Mouse (Mus musculus) c-Kit-positive CD71-positive TER-119-positive erythroid progenitor cells, embryonic 14.5 days (primary cell): ENCODE measurements around the gene Ehd3.

Experiments
- DNase-seq: peaks from one replicate; pipeline ENCODE4 v3.0.0-alpha.2; 2013; ENCODE audit warnings: low spot score

The Ehd3 gene

GRCm38 (mm10) chr17:73803521-73804184, at the start of gene Ehd3:
Gene Ehd3, plus strand, starts transcription at chr17:73804134.
- DNase-seq = no peak

DNA sequence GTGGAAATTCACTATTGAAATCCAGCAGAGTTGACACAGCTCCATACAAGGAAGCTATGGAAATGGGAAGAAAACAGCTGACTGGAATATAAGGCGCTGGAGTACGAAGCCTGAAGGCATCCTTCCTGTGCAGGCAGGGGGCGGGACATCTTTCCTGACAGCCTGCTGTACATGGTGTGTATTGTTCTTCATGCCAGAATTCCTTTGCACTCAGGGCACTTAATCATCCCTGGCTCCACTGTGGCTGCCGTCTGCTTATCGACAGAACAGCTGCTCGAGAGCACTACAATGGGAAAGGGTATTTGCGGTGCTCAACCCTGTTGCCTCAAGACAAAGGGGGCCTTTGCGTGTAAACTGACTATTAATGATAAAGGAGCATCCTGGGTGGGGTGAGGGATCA, 33.0 kb upstream of the Ehd3 start:
- DNase-seq = no peak

DNA sequence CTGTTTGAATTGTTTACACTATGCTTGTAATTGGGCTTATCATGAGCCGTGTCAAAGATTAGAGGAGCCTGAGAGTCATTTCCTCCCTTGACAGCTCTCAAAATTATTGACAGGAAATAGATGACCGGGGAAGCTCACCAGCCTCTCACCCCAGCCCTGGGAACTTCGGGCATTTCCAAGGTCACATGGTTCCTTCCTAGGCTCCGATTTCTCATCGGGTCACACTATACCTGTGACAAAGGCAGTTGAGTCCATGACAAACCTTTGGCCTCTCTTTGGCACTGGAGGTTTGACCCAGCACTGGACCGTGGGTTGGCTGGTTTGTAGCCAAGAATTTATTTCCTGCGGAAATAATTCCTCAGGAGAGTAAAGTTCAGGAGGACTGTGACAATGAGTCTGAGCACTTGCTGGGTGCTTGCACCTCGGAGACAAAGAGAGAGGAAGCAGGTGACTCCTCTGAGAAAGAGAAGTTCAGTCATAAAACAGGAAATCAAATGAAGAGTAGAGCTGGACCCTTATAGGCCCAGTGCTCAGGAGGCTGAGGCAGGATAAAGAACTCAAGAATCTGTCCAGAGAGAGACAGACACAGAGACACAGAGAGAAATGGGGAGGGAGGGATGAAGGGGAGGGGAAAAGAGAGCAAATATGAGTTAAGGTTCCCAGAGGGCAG, 17.2 kb upstream of the Ehd3 start:
- DNase-seq = no peak

DNA sequence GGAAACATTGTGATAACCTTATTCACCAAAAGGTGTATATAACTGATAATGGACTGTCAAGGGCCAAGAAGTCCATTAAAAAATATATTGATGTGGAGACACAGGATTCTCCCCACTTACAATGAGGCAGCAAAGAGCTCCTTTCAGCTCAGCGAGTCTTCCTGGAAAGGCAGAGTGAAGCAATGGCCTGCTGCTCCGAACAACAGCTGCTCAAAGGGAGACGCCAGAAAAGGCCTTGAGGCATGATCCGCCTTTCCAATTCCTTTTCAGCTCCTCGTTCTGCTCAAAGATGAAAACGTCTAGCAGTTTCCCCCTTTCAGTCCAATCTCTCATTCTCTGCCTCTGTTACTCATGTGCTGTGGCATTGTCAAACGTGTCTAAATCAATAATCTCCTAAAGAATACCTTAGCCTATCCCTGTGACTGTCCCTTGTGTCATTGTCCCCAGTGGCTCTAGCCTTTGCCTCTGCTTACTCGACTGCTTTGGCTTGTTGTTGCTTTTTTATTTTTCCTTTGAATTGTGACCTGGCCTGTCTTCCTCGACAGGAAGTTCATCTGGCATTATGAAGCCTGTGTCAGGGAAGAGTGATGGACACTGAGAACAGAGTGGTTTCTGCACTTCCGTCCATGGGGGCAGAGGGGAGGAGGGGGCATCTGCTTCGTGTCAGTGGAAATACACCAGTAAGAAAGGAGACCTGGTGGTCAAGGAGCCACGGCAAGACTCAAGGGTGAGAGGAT, 13.5 kb upstream of the Ehd3 start:
- no peak for DNase-seq

GRCm38 (mm10) chr17:73796789-73797188, 7.1 kb upstream of the Ehd3 start:
- no peak for DNase-seq

DNA sequence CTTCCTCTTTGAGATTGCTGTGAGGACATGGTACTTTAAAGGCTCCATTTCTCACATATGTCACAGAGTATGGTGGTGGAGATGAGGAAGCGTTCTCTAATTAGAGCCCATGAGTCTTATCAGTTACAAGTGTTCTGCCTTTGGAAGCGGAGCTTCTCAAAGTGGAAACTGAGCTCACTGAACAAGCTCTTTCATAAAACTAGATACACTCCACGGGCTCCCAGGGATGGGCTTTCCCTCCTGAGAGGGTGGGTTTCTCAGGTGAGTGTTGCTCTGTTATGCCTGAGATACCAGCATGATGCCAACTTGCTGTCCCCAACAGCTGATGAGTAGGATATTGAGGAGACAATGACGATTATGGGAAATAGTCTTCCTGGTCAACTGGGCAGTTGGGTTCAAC, 6.2 kb upstream of the Ehd3 start:
- DNase-seq = no peak

GRCm38 (mm10) chr17:73804592-73805271, 798 bp downstream of the Ehd3 start:
- DNase-seq = peak; percentile 37

- no peak for DNase-seq
Measured at GRCm38 (mm10) chr17:73806331-73806730, 2.4 kb downstream of the Ehd3 start.

DNA sequence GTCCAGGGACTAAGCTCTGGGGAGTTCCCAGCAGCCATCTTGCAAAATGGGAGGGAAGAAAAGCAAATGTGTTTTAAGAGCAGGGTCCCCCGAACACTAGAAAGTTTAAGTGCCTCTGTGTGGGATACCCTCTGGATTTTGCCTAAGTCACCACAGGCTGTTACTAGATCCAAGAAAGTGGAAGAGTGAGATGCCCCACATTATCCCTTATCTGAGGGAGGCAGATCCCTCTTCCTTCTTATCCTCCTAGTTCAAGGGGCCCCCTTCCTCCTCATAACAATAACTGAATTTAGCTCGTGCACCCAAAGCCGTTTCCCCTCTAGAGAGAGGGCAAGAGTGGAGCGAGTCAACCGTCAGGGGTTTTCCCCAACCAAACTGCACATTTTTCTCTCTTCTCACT, 3.3 kb downstream of the Ehd3 start:
- DNase-seq = no peak

- no peak for DNase-seq
Measured at GRCm38 (mm10) chr17:73808431-73808830, 4.5 kb downstream of the Ehd3 start.

GRCm38 (mm10) chr17:73810801-73811200, 6.9 kb downstream of the Ehd3 start:
- no peak for DNase-seq

DNA sequence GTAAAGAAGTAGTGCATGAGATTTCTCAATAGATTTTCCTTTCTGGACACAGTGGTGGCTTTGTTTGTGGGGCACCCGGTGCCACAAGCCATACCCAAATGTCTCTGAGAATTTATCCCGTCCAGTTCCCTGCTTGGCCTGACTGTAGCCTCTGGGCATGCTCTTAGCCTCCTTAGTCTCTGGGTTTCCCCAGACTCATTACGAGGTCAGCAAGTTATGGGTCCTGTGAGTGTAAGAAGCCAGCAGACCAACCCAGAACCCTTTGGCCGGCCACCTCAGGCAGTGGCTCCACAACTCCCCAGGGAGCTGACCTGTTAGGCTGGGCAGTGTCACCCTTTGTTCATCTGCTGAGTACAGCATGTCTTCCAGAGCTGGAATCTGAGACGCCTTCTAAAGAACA, 7.6 kb downstream of the Ehd3 start:
- no peak for DNase-seq

DNA sequence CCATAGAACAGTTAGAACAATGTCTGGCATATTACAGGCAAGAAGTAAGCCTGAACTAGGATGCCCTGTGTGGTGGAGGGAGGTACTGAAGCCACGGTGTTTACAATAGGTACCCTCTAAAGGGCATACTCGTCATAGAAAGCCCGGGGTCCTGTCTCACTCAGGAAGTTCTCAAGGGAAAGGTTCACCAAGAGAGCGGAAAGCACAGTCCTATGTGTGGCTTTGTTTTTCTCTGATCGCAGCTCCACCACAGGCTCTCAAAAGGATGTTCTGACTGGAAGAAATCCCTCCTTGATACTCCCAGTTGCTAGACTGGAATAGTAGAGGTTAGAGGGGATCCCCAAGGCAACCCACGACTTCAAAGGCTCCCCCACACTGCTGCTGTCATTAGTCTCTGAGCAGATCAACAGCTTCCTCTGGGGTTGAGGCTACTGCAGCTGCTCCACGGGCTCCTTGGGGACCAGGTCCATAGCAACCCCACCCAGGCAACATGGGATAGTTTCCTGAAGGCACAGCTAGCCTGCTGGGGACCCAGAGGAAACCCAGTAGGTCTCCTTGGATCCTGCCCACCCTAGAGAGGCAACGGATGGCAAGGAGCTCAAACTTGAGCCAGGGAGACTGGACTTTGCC, 9.2 kb downstream of the Ehd3 start:
- no peak for DNase-seq

- DNase-seq = no peak
Measured at GRCm38 (mm10) chr17:73814500-73815190, 10.7 kb downstream of the Ehd3 start.

- no peak for DNase-seq
Measured at GRCm38 (mm10) chr17:73817697-73818380, 13.9 kb downstream of the Ehd3 start.

DNA sequence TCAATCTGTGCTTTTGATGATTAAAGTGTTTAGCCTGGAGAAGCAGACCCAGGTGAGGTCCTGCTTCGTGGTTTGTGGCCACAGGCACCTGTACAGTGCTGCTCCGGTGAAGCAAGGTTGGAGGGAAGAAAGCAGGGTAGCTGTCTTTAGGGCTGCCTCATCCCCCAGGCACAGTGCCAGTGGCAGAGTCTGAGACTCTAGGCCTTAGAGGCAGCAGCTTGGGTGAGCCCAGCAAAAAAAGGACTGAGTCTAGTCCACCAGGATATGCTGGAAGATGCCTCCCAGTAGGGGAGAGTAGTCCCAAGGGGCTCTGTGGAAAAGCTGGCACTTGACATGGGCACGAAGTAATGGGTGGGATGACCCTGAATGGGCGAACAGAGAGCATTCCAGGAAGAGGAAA, 15.0 kb downstream of the Ehd3 start:
- no peak for DNase-seq

DNA sequence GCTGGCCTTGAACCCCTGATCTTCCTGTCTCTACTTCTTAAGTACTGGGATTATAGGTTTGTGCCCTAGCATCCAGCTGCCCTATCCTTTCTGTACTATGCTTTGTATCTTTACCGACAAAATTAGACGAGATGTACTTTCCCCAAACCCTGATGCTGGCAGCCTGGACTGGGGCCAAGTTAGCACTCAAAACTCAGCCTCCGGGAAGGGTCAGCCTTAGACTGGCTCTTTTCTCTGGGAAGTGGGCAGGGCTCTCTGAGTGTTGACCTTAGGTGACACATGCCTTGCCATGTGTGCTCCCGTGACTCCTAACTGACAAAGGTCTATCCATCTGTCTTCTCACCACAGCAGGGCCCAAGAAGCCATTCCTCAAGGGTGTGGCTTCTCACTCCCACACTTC, 16.8 kb downstream of the Ehd3 start:
- DNase-seq = no peak

DNA sequence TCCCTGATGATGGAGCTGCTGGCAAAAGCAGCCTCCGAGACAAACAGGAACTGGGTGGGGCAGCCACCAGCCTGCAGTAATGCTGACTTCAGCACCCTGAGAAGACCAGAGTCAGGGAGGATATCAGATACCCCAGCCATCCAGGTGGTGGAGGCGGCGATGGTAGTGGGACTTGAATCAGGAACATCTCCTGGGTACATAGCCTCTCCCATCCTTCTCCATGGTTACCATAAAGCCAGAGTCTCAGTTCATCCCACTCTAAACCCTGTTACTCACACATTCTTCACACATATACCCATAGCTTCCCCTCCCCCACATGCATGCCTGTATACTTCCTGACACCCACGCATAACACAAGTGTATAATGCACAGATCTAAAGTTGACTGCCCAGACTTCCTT, 18.3 kb downstream of the Ehd3 start:
- no peak for DNase-seq

GRCm38 (mm10) chr17:73823121-73824021, 19.4 kb downstream of the Ehd3 start:
- DNase-seq = no peak

DNA sequence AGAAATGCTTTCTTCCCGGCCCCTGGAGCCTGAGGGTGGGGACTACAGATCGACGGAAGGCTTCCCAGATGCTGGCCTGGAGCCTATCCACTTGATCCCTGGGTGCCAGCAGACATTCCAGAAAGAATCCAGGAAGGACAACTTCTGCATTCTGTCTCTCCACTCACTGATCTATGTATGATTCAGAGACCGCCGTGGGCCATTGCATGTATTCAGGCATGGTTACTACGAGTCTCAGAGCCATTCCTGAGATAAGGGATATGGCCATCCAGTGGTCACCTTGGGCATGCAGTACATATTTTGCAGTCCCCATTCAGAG, 20.0 kb downstream of the Ehd3 start:
- DNase-seq = no peak
